Mouse (Mus musculus) kidney, adult 8-10 months (tissue): ENCODE measurements around the gene Lep.

ENCODE experiments used
- DNase-seq, 2 experiments: peaks; one replicate each; pipeline ENCODE4 v3.0.0; 2022

Lep gene

DNA sequence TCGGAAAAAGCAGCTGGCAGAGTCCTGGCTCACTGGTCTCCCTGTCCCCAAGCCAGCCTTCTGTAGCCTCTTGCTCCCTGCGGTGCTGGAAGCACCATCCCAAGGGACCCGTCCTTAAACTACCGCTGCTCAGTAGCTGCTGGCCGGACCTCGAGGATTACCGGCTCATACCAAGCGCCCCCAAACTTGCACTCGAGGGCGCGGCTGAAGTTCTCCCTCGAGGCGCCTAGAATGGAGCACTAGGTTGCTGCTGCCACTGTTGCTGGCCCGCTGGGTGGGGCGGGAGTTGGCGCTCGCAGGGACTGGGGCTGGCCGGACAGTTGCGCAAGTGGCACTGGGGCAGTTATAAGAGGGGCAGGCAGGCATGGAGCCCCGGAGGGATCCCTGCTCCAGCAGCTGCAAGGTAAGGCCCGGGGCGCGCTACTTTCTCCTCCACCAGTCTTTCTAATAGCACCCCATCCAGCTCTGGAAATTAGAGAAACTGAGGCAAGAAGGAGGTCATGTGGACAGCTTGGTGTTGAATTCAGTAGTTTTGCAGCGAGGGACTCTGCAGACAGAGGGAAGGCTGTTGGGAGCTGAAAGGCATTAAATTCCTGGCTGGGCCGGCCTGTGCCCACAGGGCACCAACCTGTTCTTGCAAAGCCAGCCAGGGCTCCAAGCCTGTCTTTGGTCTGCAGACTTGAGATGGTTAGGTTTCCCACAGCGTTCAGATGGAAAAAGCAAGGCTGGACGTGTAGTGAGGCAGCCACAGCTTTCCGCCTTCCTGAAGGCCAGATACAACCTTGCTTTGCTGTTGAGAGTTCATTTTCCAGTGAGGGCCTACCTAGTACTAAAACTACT is at the start of gene Lep:
Lep (plus strand) TSS at position 375 of the 840 bp plus-strand sequence.
- no peak for DNase-seq

DNA sequence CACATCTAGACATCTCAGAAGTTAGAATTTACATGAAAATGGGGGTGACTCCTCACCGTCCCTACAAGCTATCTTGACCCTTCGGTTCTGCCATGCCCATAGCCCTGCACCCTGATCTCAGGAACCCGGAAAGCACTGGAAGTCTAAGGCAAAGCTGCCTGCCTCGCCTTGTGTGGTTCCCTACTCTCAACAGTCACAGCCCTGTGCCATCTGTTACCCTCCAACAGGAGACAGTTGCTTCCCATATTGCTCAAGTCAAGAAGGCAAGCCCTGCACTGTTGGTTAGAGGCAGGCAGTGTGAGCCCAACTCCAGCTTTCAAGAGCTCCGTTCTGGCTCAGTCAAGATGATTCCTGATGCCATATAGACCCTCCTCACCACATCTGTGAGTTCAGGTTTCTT is 48.4 kb upstream of the Lep start:
- DNase-seq: no peak

DNA sequence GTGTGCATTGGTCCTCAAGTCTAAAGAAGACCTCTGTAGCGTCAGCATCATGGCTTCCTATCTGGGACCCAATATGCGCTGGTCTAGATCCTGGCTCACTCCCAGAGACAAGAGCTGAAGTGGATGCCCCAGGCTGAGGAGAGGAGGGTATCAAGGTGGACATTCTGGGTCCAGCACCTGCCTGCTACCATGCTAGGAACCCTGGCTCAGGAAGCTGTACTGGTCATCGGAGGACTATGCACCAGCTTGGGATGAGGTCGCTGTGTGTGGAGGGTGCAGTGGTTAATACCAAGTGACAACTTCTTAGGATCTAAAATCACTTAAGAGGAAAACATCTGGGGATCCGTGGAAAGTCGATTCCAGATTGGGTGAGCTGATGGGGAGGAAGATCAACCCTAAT is 46.8 kb upstream of the Lep start:
- DNase-seq: no peak

DNA sequence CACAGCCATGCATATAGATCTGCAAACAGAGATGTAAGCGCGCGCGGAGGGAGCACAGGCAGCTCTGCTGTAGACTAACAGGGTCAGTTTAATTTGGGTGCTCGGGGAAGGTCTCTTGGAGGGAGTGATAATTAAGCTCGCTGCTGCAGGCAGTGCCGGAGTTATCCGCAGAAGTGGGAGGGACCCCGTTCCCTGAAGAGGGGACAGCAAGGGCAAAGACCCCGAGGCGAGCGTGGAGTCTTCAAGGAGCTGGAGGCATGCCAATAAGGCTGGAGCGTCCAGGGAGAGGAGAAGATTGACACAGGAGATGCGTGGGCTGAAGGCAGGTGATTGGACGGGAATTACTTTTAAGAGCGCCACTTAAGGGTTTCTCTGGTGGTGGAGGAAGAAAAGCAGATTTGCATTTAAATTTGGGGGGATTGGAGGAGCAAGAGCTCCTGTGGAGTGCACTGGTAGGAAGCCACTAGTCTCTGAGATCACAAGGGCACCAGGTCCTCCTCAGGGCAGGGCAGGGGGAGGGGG is 43.1 kb upstream of the Lep start:
- no peak for DNase-seq

DNA sequence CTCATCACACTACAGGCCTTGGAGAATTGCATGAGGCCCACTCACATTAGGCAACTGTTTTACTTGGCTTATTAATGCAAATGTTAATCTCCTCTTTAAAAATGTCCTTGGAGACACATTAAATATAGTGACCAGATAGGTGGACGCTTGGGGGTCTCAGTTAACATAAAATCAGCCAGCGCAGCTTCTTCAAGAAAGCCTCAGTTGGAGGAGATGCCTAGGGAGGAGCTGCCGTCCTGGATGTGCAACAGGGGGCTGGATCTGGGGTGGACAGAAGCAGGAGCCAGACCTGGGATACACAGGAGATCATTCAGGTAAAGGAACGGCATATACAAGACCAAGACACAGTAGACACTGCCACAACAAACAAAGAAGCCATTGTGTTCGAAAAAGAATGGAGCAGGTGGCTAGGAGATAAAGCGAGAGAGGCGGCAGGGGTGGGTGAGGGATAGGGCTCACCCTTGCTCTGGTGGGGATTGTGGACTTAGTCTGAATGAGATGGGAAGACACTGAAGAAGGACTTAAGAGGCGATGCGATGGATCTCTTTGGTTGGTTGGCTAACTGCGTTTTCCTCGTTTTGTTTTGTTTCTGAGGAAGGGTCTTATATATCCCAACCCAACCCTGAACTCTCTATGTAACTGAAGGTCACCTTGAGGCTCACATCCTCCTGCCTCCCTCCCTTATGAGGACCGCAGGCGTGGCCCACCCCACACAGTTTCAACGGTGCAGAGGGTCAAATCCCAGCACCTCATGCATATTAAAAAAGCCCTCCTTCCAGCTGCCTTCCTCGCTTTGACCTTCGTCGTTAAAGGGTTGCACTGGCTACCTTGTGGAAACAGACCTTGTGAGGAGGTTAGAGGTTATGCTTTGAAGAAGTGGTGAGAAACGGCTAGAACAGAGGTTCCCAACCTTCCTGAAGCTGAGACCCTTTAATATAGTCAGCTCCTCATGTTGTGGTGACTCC is 40.0 kb upstream of the Lep start:
- no peak for DNase-seq

DNA sequence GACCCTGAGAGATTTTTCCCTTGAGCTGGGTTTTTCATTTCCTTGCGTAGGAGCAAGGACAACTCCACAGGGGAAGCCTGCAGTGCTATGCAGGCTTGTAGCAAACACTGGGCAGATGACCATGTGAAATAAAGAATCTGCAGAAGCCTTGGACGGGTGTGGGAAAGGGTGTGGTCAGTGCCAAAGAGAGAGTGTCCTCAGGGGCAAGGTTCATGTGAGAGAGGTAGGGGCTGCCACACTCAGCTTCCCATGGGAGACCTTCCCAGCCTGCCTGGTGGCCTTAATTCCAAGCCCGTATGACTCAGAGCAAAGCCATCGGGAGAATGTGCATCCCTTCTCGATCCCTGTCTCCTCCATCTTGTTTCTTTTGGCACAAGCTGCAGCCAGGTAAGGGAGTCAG is 39.1 kb upstream of the Lep start:
- DNase-seq: no peak

DNA sequence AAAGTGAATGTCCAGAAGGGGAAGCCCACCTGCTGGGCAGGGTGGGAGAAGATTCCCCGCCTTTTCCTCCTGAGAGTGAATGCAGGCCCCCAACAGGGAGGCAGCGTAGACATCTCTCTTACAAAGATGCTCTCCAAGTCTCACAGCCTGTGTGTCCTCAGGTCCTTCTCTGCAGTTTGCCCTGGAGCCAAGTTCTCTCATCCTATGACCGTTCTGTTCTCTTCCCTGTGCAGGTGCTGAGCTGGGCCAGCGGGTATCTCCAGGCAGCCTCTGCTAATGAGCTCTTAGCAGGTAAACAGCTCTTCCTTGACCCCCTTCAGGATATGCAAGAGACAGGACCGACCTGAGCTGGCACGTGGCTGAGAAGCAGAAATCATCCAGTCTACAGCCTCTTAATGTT is 38.5 kb upstream of the Lep start:
- DNase-seq: no peak

DNA sequence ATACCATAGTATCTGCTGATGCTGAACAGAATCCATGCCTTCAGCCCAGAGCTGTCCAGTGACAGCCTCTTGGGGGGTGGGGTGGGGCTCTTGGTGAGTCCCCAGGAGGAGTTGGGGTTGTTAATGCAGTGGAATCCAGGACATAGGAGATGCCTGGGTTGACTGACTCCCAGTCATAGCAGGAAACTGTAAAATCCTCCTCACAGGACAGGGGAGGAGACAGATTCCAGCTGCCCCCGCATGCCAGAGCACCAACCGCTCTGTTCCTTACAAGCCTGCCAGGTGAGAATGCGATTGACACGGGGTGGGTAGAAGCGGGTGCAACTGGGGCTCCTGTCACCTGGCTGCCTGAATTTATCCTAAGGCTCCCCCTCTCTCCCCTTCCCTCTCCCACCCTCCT is 37.9 kb upstream of the Lep start:
- DNase-seq: no peak

DNA sequence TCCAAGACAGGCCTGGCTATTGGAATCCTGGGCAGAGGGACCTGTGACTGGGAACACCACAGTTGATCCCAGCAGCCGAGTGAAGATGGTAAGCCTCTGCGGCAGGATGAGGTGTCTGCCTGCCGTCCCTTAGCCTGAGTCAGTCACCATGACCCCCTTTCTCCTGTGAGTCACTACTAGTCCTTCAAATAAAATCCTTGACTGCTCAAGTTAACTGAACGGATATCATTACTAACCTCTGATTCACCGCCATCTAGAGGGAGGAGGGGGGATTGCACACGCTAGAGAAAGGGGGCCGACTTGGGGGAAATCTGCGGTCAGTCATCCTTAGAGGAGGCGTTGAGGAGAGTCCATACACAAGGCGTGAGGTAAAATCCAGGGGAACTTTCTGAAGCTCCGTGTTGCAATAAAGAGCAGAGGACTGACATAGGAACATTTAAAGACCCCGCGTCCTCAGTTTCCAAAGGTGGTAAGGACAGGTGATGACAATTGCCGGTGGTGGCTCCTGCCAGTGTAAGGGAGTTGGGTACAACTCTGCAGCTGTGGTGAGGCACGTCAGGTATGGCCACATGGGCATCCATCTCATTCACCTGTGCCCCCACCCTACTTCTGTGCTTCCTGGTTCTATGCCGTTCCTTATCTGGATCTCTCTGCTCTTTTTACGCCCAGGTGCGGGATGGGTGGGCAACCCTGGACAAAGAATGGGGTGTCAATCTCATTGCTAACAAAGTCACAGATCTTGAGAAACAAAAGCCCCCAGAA is 36.6 kb upstream of the Lep start:
- DNase-seq: peak in 1 of 2 experiments; percentile 44

GRCm38 (mm10) chr6:29024000-29024417 is 36.0 kb upstream of the Lep start:
- DNase-seq: peak; percentile 30 to 61

GRCm38 (mm10) chr6:29025796-29026482 is 34.1 kb upstream of the Lep start:
- no peak for DNase-seq

GRCm38 (mm10) chr6:29026766-29027165 is 33.3 kb upstream of the Lep start:
- no peak for DNase-seq

GRCm38 (mm10) chr6:29028129-29028528 is 31.9 kb upstream of the Lep start:
- no peak for DNase-seq

DNA sequence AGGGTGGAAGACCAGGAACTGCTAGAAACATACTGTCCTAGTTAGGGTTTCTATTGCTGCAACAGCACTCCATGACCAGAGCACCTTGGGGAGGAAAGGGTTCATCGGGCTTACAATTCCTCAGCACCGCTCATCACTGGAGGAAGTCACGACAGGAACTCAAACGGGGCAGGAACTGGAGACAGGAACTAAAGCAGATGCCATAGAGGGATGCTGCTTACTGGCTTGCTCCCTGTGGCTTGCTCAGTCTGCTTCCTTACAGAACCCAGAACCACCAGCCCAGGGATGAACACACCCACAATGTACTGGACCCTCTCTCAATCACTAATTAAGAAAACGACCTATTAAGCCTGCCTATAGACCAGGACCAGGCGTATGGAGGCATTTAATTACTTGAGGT is 30.5 kb upstream of the Lep start:
- no peak for DNase-seq

- peak; percentile 22 to 60 for DNase-seq
These were observed 28.8 kb upstream of the Lep start for GRCm38 (mm10) chr6:29031216-29031615.

- DNase-seq: no peak
These were observed 28.2 kb upstream of the Lep start for GRCm38 (mm10) chr6:29031704-29032310.

DNA sequence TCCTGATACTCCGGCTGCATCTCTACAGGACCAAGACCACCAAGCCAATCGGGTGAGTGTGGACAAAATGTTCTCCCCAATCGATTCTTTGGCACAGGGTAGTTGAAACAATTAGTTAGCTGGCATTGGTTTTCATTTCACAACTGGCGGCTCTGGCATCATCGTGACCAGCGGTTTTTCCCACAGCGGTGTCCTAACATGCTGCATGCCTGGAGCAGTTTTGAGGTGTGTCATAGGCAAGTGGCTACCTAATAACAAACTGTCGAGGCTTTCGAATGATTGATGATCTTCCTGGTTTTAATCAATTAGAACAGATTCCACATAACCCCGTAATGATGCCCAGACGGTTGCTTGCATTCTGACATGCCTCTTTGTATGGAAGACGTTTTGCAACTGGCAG is 27.6 kb upstream of the Lep start:
- DNase-seq: no peak

DNA sequence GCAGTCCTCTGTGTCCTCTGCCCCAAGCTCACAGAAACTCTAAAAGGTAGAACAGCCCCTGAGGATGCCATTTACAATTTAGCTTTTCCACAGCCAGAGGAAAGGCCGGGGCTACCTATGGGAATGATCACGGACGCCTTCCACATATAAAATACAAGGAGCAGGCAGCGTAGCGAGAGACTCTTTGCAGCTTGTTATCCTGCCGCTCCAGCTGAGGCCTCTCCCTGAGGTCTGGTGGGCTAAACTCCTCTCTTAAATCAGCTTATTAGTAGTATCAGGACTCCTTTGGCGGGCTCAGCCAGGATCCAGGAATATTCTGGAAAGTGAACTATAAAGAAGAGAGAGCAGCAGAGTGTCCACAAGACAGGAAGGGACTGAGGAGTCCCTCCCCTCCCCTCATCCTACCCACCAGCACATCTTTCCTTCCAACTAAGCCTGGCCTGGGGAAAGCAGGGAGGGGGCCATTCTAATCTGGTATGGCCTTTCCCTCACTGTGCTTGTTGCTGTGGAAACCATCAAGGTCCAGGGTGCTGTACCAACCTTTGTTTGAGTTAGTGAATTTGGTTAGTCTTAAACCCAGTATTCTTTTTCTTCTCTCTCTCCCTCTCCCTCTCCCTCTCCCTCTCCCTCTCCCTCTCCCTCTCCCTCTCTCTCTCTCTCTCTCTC is 25.9 kb upstream of the Lep start:
- no peak for DNase-seq

- DNase-seq: no peak
These were observed 23.3 kb upstream of the Lep start for GRCm38 (mm10) chr6:29036698-29037097.

DNA sequence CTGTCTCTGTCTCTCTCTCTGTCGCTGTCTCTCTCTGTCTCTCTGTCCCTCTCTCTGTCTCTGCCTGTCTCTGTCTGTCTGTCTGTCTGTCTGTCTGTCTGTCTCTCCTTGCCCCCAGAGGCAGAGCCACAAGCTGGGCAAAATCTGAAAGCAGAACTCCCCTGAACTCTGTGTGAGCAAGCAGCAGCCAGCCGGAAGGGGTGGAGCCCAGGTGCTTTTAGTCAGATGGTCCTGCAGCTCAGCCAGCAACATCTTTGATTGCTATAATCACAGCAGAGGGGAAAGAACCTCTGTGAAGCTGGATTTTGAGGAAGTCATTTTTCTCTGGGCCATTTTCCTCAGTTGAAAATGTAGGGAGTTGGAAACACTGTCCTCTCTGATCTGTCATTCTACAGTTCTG is 19.8 kb upstream of the Lep start:
- no peak for DNase-seq

DNA sequence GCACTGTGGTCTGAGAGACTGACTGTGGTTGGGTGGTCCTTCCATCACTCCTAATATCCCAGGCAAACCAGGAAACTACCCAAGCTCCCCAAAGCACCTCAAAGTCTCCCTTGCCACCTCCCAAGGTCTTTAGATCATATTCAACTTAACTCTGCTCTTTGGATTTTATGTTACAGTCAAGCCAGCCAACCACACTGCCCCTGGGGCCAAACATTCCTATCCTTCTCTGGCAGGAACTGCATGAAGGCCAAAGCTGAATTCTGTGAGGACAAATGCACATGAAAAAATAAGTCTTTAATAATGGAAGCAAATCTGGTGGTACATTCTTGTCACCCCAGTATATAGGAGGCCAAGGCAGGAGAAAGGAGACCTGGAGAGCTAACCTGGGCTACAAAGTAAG is 16.0 kb upstream of the Lep start:
- peak in 1 of 2 experiments; percentile 33 for DNase-seq
